Mouse (Mus musculus) layer of hippocampus, postnatal 10 days (tissue): Measurements from ENCODE around the gene Gnat2. TPM values are rescaled to one million over a fixed set of nuclear protein-coding genes. Genes with fewer than 3 reads are reported as not detected.

Source experiments
- total RNA-seq, 2 experiments: library from RNA; stranded (reverse); gene quantifications; 2 replicates each; pipeline ENCODE4 v1.2.3; 2021

Gnat2 gene
- total RNA-seq, 2 experiments from 2014 or later = not detected

Other genes starting within 250 kb of the Gnat2 start
- gene Eps8l3, start 215.6 kb upstream of the Gnat2 start, total RNA-seq = not detected
- 100 to 1,000 TPM; 156 to 161 TPM for gene Gstm5, start 197.0 kb upstream of the Gnat2 start, total RNA-seq
- 10 to 100 TPM; 60.7 to 70.1 TPM for gene Gstm7, start 161.0 kb upstream of the Gnat2 start, total RNA-seq
- 10 to 100 TPM in 1 of 2 experiments, 1 to 10 TPM in 1; 8.8 to 12.0 TPM for gene Gstm6, start 149.0 kb upstream of the Gnat2 start, total RNA-seq
- gene Gstm3, start 123.5 kb upstream of the Gnat2 start, total RNA-seq = not detected
- gene Gstm2, start 106.3 kb upstream of the Gnat2 start, total RNA-seq = 1 to 10 TPM; 2.3 to 4.0 TPM
- 100 to 1,000 TPM in 1 of 2 experiments, 10 to 100 TPM in 1; 94.4 to 102 TPM for gene Gstm1, start 74.8 kb upstream of the Gnat2 start, total RNA-seq
- gene Gstm4, start 47.9 kb upstream of the Gnat2 start, total RNA-seq = 10 to 100 TPM; 13.4 TPM
- 10 to 100 TPM; 48.4 to 58.8 TPM for gene Ampd2, start 6.1 kb upstream of the Gnat2 start, total RNA-seq
- 10 to 100 TPM; 54.7 to 59.4 TPM for gene Gnai3, start 53.4 kb downstream of the Gnat2 start, total RNA-seq
- 10 to 100 TPM; 14.5 to 15.0 TPM for gene Gpr61, start 62.1 kb downstream of the Gnat2 start, total RNA-seq
- gene Amigo1, start 93.5 kb downstream of the Gnat2 start, total RNA-seq = 10 to 100 TPM; 36.9 to 37.2 TPM
- gene Cyb561d1, start 108.4 kb downstream of the Gnat2 start, total RNA-seq = 10 to 100 TPM; 10.6 to 11.2 TPM
- 10 to 100 TPM; 21.1 to 26.1 TPM for gene Atxn7l2, start 118.1 kb downstream of the Gnat2 start, total RNA-seq
- gene Sypl2, start 133.9 kb downstream of the Gnat2 start, total RNA-seq = 1 to 10 TPM; 1.2 to 1.6 TPM
- gene Psma5, start 164.1 kb downstream of the Gnat2 start, total RNA-seq = 10 to 100 TPM; 84.5 to 91.8 TPM
- gene Sort1, start 191.3 kb downstream of the Gnat2 start, total RNA-seq = 100 to 1,000 TPM; 181 to 182 TPM